In the genomic region with DNA sequence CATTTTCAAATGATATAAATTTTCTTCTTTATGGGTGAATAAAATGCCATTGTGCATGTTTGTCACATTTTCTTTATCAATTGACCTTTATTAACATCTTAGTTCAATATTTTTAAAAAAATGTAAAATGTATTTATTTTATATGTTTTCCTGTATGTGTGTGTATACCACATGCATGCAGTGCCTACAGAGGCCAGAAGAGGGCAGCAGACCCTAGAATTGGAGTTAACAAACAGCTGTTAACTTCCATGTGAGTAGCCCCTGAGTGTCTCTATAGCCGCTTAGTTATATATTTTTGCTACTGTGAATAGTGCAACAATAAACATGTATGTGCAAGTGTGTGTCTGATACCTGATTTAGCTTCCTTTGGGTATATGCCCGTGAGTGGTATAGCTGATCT, we compare ENCODE assay signal across 8 mouse cellular contexts. TPM values are rescaled to one million over a fixed set of nuclear protein-coding genes. Genes with fewer than 3 reads are reported as not detected.
DNase-seq lines count a peak whose midpoint lies in the region; ATAC-seq and TF ChIP-seq lines count a peak whose summit lies in the region.

No protein-coding gene starts in this region.

- H3K36me3 ChIP-seq in kidney, embryonic 14.5 days (ENCODE audit: control insufficient read depth, insufficient read depth, low read length): peaks cover 13% of the 10 kb centered on the region
- peaks cover 0 to 66% of the 10 kb centered on the region in 2 experiments; a peak in 2 of 4 replicates for H3K36me3 ChIP-seq in MEL (ENCODE audit: control insufficient read depth in 1 of 2, insufficient read depth in 2 of 2, low read length in 2 of 2)

- no peak for TF ChIP-seq POLR2A in MEL (IDR thresholded peaks at IDR 0.05; ENCODE audit: control insufficient read depth in 1 of 2, insufficient read depth in 1 of 2, low read depth in 1 of 2, low read length in 2 of 2, poor library complexity in 1 of 2)

- no peaks in the 10 kb centered on the region for H3K27me3 ChIP-seq in kidney, embryonic 14.5 days (ENCODE audit: control insufficient read depth, insufficient read depth, low read length)
- no peaks in the 10 kb centered on the region for H3K27me3 ChIP-seq in MEL (ENCODE audit: control insufficient read depth in 1 of 2, insufficient read depth in 2 of 2, low read length in 2 of 2)

- no peak for TF ChIP-seq EP300 in MEL (IDR thresholded peaks at IDR 0.05; ENCODE audit: low read depth in 1 of 2, low read length in 2 of 2)

- peak; percentile 37; the same call in 1 of the 2 replicates for TF ChIP-seq RAD21 in MEL (IDR thresholded peaks at IDR 0.05; ENCODE audit: low read depth, low read length)

- H3K79me2 ChIP-seq in MEL (ENCODE audit: control insufficient read depth, insufficient read depth, low read length, poor library complexity): peaks cover 4% of the 10 kb centered on the region

- DNase-seq in CD4-positive, CD25-positive, alpha-beta regulatory T cell, adult 2 months (ENCODE audit: low read depth, low spot score): peak; percentile 43
- DNase-seq in kidney, postnatal 10 days: peak; percentile 17
- DNase-seq in MEL (ENCODE audit: low read depth, low spot score): peak; percentile 80
- DNase-seq in left cerebral cortex, postnatal 4 days: peak; percentile 26
- peak; percentile 29 for DNase-seq in thymus, postnatal 25 days
- DNase-seq in ovary, postnatal 10 days (ENCODE audit: low spot score): no peak

- no peak overlapping the region for H3K4me3 ChIP-seq in kidney, embryonic 14.5 days (ENCODE audit: low read length)
- H3K4me3 ChIP-seq in MEL (ENCODE audit: control insufficient read depth in 1 of 2, insufficient read depth in 1 of 2, low read depth in 2 of 2, low read length in 2 of 2): no peak overlapping the region

- H3K9ac ChIP-seq in kidney, embryonic 14.5 days (ENCODE audit: low read depth, low read length): no peak overlapping the region
- no peak overlapping the region for H3K9ac ChIP-seq in MEL (ENCODE audit: control insufficient read depth, low read depth, low read length, poor library complexity, severe bottlenecking)

- intact Hi-C loops in left cerebral cortex, postnatal 4 days (cut with DNase I): no loop called here

- H3K4me1 ChIP-seq in kidney, embryonic 14.5 days (ENCODE audit: control insufficient read depth, insufficient read depth, low read length): no peaks in the 10 kb centered on the region
- H3K4me1 ChIP-seq in MEL (ENCODE audit: control insufficient read depth in 1 of 2, insufficient read depth in 2 of 2, low read length in 2 of 2): no peaks in the 10 kb centered on the region

- 84% methylated on average over 2 of the region's 2 CpGs for WGBS in kidney, embryonic 14.5 days

- no peak for ATAC-seq in CD4-positive, CD25-positive, alpha-beta regulatory T cell, adult 4 months
- no peak for ATAC-seq in kidney, embryonic 14.5 days (ENCODE audit: low FRiP score, low TSS enrichment)

- H3K4me2 ChIP-seq in kidney, embryonic 14.5 days (replicated peaks; ENCODE audit: low read depth, low read length): no peak overlapping the region

- no peaks in the 10 kb centered on the region for H3K9me3 ChIP-seq in kidney, embryonic 14.5 days (ENCODE audit: control insufficient read depth, low read length)
- no peaks in the 10 kb centered on the region for H3K9me3 ChIP-seq in MEL (replicated peaks; ENCODE audit: insufficient read depth, low read length)

- no peak overlapping the region for H3K27ac ChIP-seq in kidney, embryonic 14.5 days (ENCODE audit: low read depth, low read length)
- no peak overlapping the region for H3K27ac ChIP-seq in MEL (ENCODE audit: control insufficient read depth, low read depth, low read length)

- peak; percentile 64 to 68 (median 68) for TF ChIP-seq CTCF in MEL (IDR thresholded peaks at IDR 0.05 in 2 of 3, conservative IDR thresholded peaks at IDR 0.05 in 1 of 3; ENCODE audit: control insufficient read depth in 1 of 3, insufficient read depth in 1 of 3, low read depth in 2 of 3, low read length in 3 of 3, poor library complexity in 1 of 3, severe bottlenecking in 1 of 3)

TF ChIP-seq in MEL, 35 proteins besides CTCF, POLR2A, EP300 and RAD21:
- TF ChIP-seq HCFC1 (IDR thresholded peaks at IDR 0.05; ENCODE audit: low read depth, low read length) (no peak), MAX (IDR thresholded peaks at IDR 0.05; ENCODE audit: low read length) (no peak), NELFE (IDR thresholded peaks at IDR 0.05; ENCODE audit: low read depth, low read length) (no peak), GABPA (IDR thresholded peaks at IDR 0.05; ENCODE audit: low read depth, low read length) (no peak), BHLHE40 (IDR thresholded peaks at IDR 0.05; ENCODE audit: borderline replicate concordance, low read depth, low read length) (no peak), MXI1 (IDR thresholded peaks at IDR 0.05; ENCODE audit: low read depth, low read length) (no peak), JUND (IDR thresholded peaks at IDR 0.05; ENCODE audit: low read depth, low read length) (no peak), UBTF (IDR thresholded peaks at IDR 0.05; ENCODE audit: borderline replicate concordance, insufficient read depth, low read depth, low read length) (no peak), ZMIZ1 (IDR thresholded peaks at IDR 0.05; ENCODE audit: low read depth, low read length) (no peak), CHD1 (IDR thresholded peaks at IDR 0.05; ENCODE audit: low read depth, low read length) (no peak), ELF1 (IDR thresholded peaks at IDR 0.05; ENCODE audit: low read depth, low read length) (no peak), POLR2AphosphoS5 (IDR thresholded peaks at IDR 0.05; ENCODE audit: borderline replicate concordance, low read depth, low read length) (no peak), POLR2AphosphoS2 (IDR thresholded peaks at IDR 0.05; ENCODE audit: low read length) (no peak), MAZ (IDR thresholded peaks at IDR 0.05; ENCODE audit: low read depth, low read length) (no peak), MAFK (IDR thresholded peaks at IDR 0.05; ENCODE audit: borderline replicate concordance, low read depth, low read length) (no peak), ZKSCAN1 (IDR thresholded peaks at IDR 0.05; ENCODE audit: low read depth, low read length) (no peak), GATA1 (IDR thresholded peaks at IDR 0.05; ENCODE audit: low read depth, low read length) (0 out of 2 replicates have a peak, but pooled peaks have one; percentile 12), RCOR1 (IDR thresholded peaks at IDR 0.05; ENCODE audit: low read depth, low read length) (no peak), MYB (IDR thresholded peaks at IDR 0.05; ENCODE audit: low read depth, low read length) (no peak), ZC3H11A (IDR thresholded peaks at IDR 0.05; ENCODE audit: low read depth, low read length) (0 out of 2 replicates have a peak, but pooled peaks have one; percentile 21), SMC3 (IDR thresholded peaks at IDR 0.05; ENCODE audit: low read depth, low read length) (peak; percentile 47), USF1 (IDR thresholded peaks at IDR 0.05; ENCODE audit: low read depth, low read length) (no peak), TAL1 (IDR thresholded peaks at IDR 0.05; ENCODE audit: low read length) (no peak), SIN3A (IDR thresholded peaks at IDR 0.05; ENCODE audit: low read length) (no peak), MYC (IDR thresholded peaks at IDR 0.05; ENCODE audit: low read depth, low read length) (0 out of 2 replicates have a peak, but pooled peaks have one; percentile 33), MEF2A (IDR thresholded peaks at IDR 0.05; ENCODE audit: extremely low read depth, insufficient replicate concordance, low read depth, low read length, poor library complexity, severe bottlenecking) (no peak)

RNA-seq across cellular contexts. Expression of gene Cenpi, which starts 25.4 kb away (rescaled TPM):
- polyA plus RNA-seq in CD4-positive, CD25-positive, alpha-beta regulatory T cell, adult 4 months (2017; shearing (Covaris generic)): 1 to 10 TPM; 3.8 to 7.1 TPM
- 42.2 and 43.1 TPM in 2 replicates for polyA plus RNA-seq in kidney, embryonic 14.5 days (2014; fragmentation: Nextera tagmentation; extraction: Ambion mirVana)
- total RNA-seq in MEL (2012; rRNA removed): 54.7 and 56.3 TPM in 2 replicates
- 10 to 100 TPM in 1 of 2 experiments, not detected in 1; 50.8 TPM for polyA plus RNA-seq in MEL (2012; ENCODE audit: insufficient read depth in 1 of 2, insufficient read length in 2 of 2, low read depth in 1 of 2, low replicate concordance in 2 of 2, missing spikeins in 1 of 2)
- total RNA-seq in left cerebral cortex, postnatal 4 days (2021): 1 to 10 TPM; 2.0 to 2.4 TPM

RNA-seq across cellular contexts. Expression of gene Tmem35a, which starts 38.3 kb away (rescaled TPM):
- under 1 TPM in 1 of 2 experiments, not detected in 1; 0.16 TPM for polyA plus RNA-seq in CD4-positive, CD25-positive, alpha-beta regulatory T cell, adult 4 months (2017; shearing (Covaris generic))
- polyA plus RNA-seq in kidney, embryonic 14.5 days (2014; fragmentation: Nextera tagmentation; extraction: Ambion mirVana): 7.9 and 8.9 TPM in 2 replicates
- not detected in 2 replicates for total RNA-seq in MEL (2012; rRNA removed)
- not detected for polyA plus RNA-seq in MEL (2012; ENCODE audit: insufficient read depth in 1 of 2, insufficient read length in 2 of 2, low read depth in 1 of 2, low replicate concordance in 2 of 2, missing spikeins in 1 of 2)
- 100 to 1,000 TPM; 112 to 117 TPM for total RNA-seq in left cerebral cortex, postnatal 4 days (2021)

RNA-seq across cellular contexts. Expression of gene Trmt2b, which starts 56.5 kb away (rescaled TPM):
- polyA plus RNA-seq in CD4-positive, CD25-positive, alpha-beta regulatory T cell, adult 4 months (2017; shearing (Covaris generic)): 10 to 100 TPM; 23.8 to 24.4 TPM
- polyA plus RNA-seq in kidney, embryonic 14.5 days (2014; fragmentation: Nextera tagmentation; extraction: Ambion mirVana): 11.5 and 18.7 TPM in 2 replicates
- 19.2 and 19.8 TPM in 2 replicates for total RNA-seq in MEL (2012; rRNA removed)
- polyA plus RNA-seq in MEL (2012; ENCODE audit: insufficient read depth in 1 of 2, insufficient read length in 2 of 2, low read depth in 1 of 2, low replicate concordance in 2 of 2, missing spikeins in 1 of 2): 10 to 100 TPM in 1 of 2 experiments, not detected in 1; 36.4 TPM
- total RNA-seq in left cerebral cortex, postnatal 4 days (2021): 1 to 10 TPM; 2.5 to 4.1 TPM
